ENCODE assay signal across 19 mouse cellular contexts in genomic region chr3:104609690-104610380, GRCm38 (mm10). TPM values are rescaled to one million over a fixed set of nuclear protein-coding genes. Genes with fewer than 3 reads are reported as not detected.
A peak's percentile ranks its signal among the peaks of the same experiment; 100 is the strongest.
DNase-seq lines count a peak whose midpoint lies in the region.
"Had no signal": no experiment of that assay in that cellular context is flagged by ENCODE, and none has a peak within 500 bp of the region (broad histone marks: within the 10 kb centered on the region; RNA-seq: fewer than 3 reads in every experiment).

No protein-coding gene starts in this region.

- WGBS in heart, embryonic 10.5 days, result 78% methylated on average over 8 of the region's 8 CpGs

- H3K36me3 ChIP-seq in heart, embryonic 10.5 days, result no peaks in the 10 kb centered on the region
- H3K36me3 ChIP-seq: embryonic facial prominence, embryonic 12.5 days; heart, embryonic 15.5 days; limb, embryonic 10.5 days; liver, embryonic 12.5 days; lung, embryonic 15.5 days; neural tube, embryonic 12.5 days had no signal

- no peaks in the 10 kb centered on the region for H3K9me3 ChIP-seq in heart, embryonic 10.5 days
- H3K9me3 ChIP-seq: embryonic facial prominence, embryonic 12.5 days; heart, embryonic 15.5 days; limb, embryonic 10.5 days; liver, embryonic 12.5 days; lung, embryonic 15.5 days; neural tube, embryonic 12.5 days had no signal

- no peak overlapping the region for H3K4me3 ChIP-seq in heart, embryonic 10.5 days
- H3K4me3 ChIP-seq: embryonic facial prominence, embryonic 12.5 days; gastrocnemius, adult 2 months; heart, embryonic 15.5 days; limb, embryonic 10.5 days; liver, embryonic 12.5 days; lung, embryonic 15.5 days; neural tube, embryonic 12.5 days had no signal

- peak; percentile 28 to 36 for DNase-seq in heart, adult 18-20 months
- DNase-seq in heart, embryonic 10.5 days (ENCODE audit: low spot score), result no peak
- DNase-seq in 3134 (ENCODE audit: extremely low read depth, insufficient read length, low spot score) (peak; percentile 31), MN1 (ENCODE audit: low spot score) (peak; percentile 48)
- DNase-seq in adrenal gland, postnatal 36 days, result peak; percentile 66 to 74
- no peak for DNase-seq in urinary bladder, postnatal 25 days (ENCODE audit: low spot score)
- DNase-seq in lung, postnatal 10 days, result no peak
- no peak for DNase-seq in lung, postnatal 4 days
- DNase-seq: cerebellum, postnatal 25 days; gastrocnemius, adult 2 months; kidney, adult 8-10 months; kidney, postnatal 4 days; right cerebral cortex, postnatal 25 days had no signal

- H3K27me3 ChIP-seq in heart, embryonic 10.5 days (ENCODE audit: insufficient read depth, poor library complexity, severe bottlenecking), result no peaks in the 10 kb centered on the region
- H3K27me3 ChIP-seq: embryonic facial prominence, embryonic 12.5 days; heart, embryonic 15.5 days; liver, embryonic 12.5 days; lung, embryonic 15.5 days; neural tube, embryonic 12.5 days had no signal

- peaks cover 12% of the 10 kb centered on the region for H3K4me1 ChIP-seq in heart, embryonic 10.5 days
- H3K4me1 ChIP-seq: embryonic facial prominence, embryonic 12.5 days; limb, embryonic 10.5 days; liver, embryonic 12.5 days; neural tube, embryonic 12.5 days had no signal

- no peak overlapping the region for H3K27ac ChIP-seq in heart, embryonic 10.5 days
- H3K27ac ChIP-seq: embryonic facial prominence, embryonic 12.5 days; gastrocnemius, adult 2 months; heart, embryonic 15.5 days; limb, embryonic 10.5 days; liver, embryonic 12.5 days; lung, embryonic 15.5 days; neural tube, embryonic 12.5 days had no signal

RNA-seq across cellular contexts. Expression of gene Slc16a1, which starts 28.6 kb away (rescaled TPM):
- 100 to 1,000 TPM; 156 to 159 TPM for total RNA-seq in heart, adult 18-20 months (2021)
- 76.5 and 91.2 TPM in 2 replicates for polyA plus RNA-seq in heart, embryonic 10.5 days (2016; fragmentation: Nextera tagmentation; extraction: Ambion mirVana)
- 10 to 100 TPM; 34.4 to 62.7 TPM for total RNA-seq in adrenal gland, postnatal 36 days (2021)

Comparison
In these comparisons a context has a peak if more than half of its experiments do, and no peak if none do; other contexts are left out.
1. DNase-seq: peak in heart, adult 18-20 months (2 of 2), 3134 (single experiment), MN1 (single experiment) and adrenal gland, postnatal 36 days (2 of 2); none in heart, embryonic 10.5 days (single experiment), urinary bladder, postnatal 25 days (single experiment), lung, postnatal 10 days (single experiment) and lung, postnatal 4 days (0 of 2).